Mouse (Mus musculus) cerebellum, adult 9-11 months (tissue): Measurements from ENCODE around the gene Rpl7a.

ENCODE experiments used
- DNase-seq: peaks from one replicate; pipeline ENCODE4 v3.0.0; 2022

Gene Rpl7a

GRCm38 (mm10) chr2:26914148-26914941, 3.8 kb downstream of the Rpl7a start:
- peak; percentile 7 for DNase-seq

GRCm38 (mm10) chr2:26915927-26916728, 5.6 kb downstream of the Rpl7a start, which contains the start of the genes Surf2 and Surf1:
Gene Surf2, plus strand, starts transcription at chr2:26916367.
Gene Surf1, minus strand, starts transcription at chr2:26916530.
- peak; percentile 85 for DNase-seq

- no peak for DNase-seq
Measured at GRCm38 (mm10) chr2:26916738-26917137, 6.2 kb downstream of the Rpl7a start.

- no peak for DNase-seq
Measured at GRCm38 (mm10) chr2:26919684-26920083, 9.1 kb downstream of the Rpl7a start.

GRCm38 (mm10) chr2:26920190-26920855, 9.8 kb downstream of the Rpl7a start:
- DNase-seq, result no peak

- DNase-seq, result no peak
Measured at GRCm38 (mm10) chr2:26921784-26922183, 11.2 kb downstream of the Rpl7a start.

- DNase-seq, result no peak
Measured at GRCm38 (mm10) chr2:26927745-26928476, 17.3 kb downstream of the Rpl7a start.

- peak; percentile 72 for DNase-seq
Measured at GRCm38 (mm10) chr2:26930390-26930789, 19.8 kb downstream of the Rpl7a start.

GRCm38 (mm10) chr2:26932473-26933303, 22.1 kb downstream of the Rpl7a start:
- DNase-seq, result peak; percentile 72

GRCm38 (mm10) chr2:26933304-26934055, 22.9 kb downstream of the Rpl7a start, which contains the start of the genes Surf4 and Stkld1:
Gene Surf4, minus strand, starts transcription at chr2:26933928.
Gene Stkld1, plus strand, starts transcription at chr2:26934047.
- DNase-seq, result peak; percentile 93

GRCm38 (mm10) chr2:26935286-26935685, 24.7 kb downstream of the Rpl7a start:
- no peak for DNase-seq

GRCm38 (mm10) chr2:26936425-26936824, 25.9 kb downstream of the Rpl7a start:
- DNase-seq, result no peak

- no peak for DNase-seq
Measured at GRCm38 (mm10) chr2:26941539-26941938, 31.0 kb downstream of the Rpl7a start.

- DNase-seq, result no peak
Measured at GRCm38 (mm10) chr2:26943253-26943652, 32.7 kb downstream of the Rpl7a start.

- DNase-seq, result peak; percentile 44
Measured at GRCm38 (mm10) chr2:26950411-26950810, 39.8 kb downstream of the Rpl7a start.

GRCm38 (mm10) chr2:26951346-26951905, 40.9 kb downstream of the Rpl7a start:
- peak; percentile 56 for DNase-seq

GRCm38 (mm10) chr2:26952193-26952592, 41.6 kb downstream of the Rpl7a start:
- no peak for DNase-seq

- DNase-seq, result no peak
Measured at GRCm38 (mm10) chr2:26952866-26953265, 42.3 kb downstream of the Rpl7a start.

GRCm38 (mm10) chr2:26954735-26955395, 44.3 kb downstream of the Rpl7a start:
- DNase-seq, result no peak
